Mouse (Mus musculus) layer of hippocampus, postnatal 14 days (tissue): ENCODE data around the gene Ptprd. TPM values are rescaled to one million over a fixed set of nuclear protein-coding genes. Genes with fewer than 3 reads are reported as not detected.

Experiments
- DNase-seq, 2 experiments: peaks; one replicate each; pipeline ENCODE4 v3.0.0; 2021 to 2022; ENCODE audit warnings: low spot score in 2 of 2, mixed read lengths in 1 of 2
- total RNA-seq, 2 experiments: library from RNA; stranded (reverse); gene quantifications; 2 replicates each; pipeline ENCODE4 v1.2.3; 2021

The Ptprd gene
- total RNA-seq, 2 experiments from 2014 or later, result 163 to 206 TPM

GRCm38 (mm10) chr4:76672653-76673052, 1539.1 kb downstream of the Ptprd start:
- no peak for DNase-seq

DNA sequence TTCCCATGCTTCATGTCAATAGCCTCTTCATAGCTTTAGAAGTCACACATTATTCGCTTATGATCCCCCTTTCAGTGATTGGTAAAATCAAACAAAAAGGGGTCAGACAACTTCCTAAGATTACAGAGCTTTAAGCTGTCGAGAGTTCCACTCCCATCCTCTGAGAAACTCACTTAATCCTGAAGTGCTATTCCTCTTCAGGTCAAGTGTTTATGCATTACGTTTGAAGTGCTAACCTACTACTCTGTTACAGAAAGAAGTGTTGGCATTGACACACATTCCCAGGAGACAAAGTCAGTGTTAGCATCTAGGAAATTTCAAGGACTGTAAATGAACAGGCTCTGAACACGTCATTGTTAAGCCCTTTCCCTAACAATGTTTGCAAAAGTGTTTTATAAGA, 1550.0 kb downstream of the Ptprd start:
- DNase-seq, result no peak

DNA sequence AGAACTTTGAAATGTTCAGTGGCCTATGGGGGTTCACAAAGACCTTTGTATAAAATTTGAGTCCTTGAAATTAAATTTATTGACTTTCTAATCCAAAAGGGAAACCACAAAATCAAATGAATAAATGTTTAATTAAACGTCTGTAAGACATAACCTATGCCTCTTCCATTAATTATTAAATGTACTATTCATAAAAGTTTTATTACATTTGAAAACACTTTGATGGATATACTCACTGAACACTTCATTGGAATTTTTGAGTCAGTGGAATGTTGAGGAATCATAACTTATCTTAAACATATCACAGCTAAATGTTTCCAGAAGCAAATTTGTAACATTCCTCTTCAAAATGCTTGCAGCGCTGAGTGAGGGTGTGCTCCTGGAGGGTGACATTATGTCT, 1551.6 kb downstream of the Ptprd start:
- no peak for DNase-seq

DNA sequence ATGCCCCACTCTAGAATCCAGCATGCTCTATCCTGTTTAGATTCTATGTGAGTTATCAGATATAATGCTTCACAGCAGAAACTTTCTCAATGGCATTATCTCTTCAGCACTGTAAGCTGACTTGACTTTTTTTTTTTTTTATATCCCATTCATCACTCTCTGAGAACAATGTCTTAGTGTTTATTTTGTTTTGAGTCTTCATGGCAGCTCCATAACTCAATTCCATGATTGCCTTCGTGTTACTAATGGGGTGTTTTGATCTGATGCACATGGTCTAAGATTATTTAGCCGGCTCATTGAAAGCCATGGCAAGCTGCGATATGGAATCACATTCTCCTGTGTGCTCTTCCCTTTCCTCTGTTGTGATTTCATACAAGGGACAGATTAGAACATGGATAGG, 1555.0 kb downstream of the Ptprd start:
- DNase-seq, result no peak

DNA sequence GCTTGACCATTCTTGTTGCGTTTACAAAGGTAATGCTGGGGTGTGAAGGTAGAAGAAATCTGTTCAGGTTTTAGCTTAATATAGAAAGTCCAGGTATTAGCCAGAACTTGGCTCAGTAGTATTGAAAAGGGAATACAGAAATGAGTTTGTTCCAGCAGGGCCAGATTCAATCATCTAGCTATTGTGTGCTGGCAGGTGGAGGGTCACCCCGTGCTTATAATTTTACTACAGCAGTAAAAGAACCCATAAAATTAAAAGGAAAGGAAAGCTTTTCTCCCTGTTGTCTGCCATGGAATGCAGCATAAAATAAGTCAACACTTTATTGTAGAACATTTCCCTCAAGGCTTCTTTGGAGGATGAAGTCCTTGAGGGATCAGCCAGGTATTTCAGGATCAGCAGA, 1558.8 kb downstream of the Ptprd start:
- no peak for DNase-seq

DNA sequence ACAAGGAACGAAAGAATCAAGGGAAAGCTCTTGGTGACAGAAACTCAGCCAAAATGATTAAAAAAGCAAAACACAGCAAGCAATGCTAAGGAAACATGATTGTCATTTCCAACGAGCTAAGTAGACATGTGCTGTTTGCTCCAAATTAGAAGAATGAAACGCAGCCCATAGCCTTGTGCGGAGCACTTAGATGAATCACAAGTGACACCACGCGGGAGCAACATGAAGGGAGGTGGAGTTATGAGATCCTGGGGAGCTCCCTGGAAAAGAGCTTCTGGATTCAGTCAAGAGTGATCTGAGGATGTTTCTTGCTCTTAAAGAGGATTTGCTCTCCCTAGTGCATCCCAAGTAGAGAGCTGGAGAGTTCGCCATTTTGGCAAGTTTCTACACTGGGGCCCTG, 1590.0 kb downstream of the Ptprd start:
- peak; percentile 3 to 15 for DNase-seq

GRCm38 (mm10) chr4:76616614-76617013, 1595.1 kb downstream of the Ptprd start:
- no peak for DNase-seq

DNA sequence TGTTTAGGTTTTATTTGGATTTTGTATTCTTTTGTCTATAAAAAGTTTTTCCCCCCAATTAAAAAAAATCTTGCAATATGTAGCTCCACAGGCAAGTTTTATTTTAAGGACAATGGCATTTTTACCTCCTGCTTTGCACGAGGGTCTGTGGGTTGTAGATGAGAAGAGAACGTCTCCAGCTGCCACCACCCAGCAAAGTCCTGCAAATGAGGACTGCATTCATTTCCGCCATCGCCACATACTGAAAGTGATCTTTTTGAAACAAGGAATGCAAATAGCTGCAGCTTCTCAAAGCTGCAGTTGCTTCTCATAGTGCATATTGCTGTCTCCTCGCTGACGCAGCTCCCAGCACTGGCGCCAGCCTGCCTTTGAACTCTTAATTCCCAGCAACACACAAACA, 1603.5 kb downstream of the Ptprd start:
- DNase-seq, result no peak

GRCm38 (mm10) chr4:76606808-76607207, 1605.0 kb downstream of the Ptprd start:
- no peak for DNase-seq

GRCm38 (mm10) chr4:76590722-76591121, 1621.0 kb downstream of the Ptprd start:
- no peak for DNase-seq

GRCm38 (mm10) chr4:76583025-76583424, 1628.7 kb downstream of the Ptprd start:
- no peak for DNase-seq

GRCm38 (mm10) chr4:76566006-76566405, 1645.8 kb downstream of the Ptprd start:
- DNase-seq, result no peak

- no peak for DNase-seq
Measured at GRCm38 (mm10) chr4:76541769-76542168, 1670.0 kb downstream of the Ptprd start.

GRCm38 (mm10) chr4:76532926-76533325, 1678.8 kb downstream of the Ptprd start:
- no peak for DNase-seq

DNA sequence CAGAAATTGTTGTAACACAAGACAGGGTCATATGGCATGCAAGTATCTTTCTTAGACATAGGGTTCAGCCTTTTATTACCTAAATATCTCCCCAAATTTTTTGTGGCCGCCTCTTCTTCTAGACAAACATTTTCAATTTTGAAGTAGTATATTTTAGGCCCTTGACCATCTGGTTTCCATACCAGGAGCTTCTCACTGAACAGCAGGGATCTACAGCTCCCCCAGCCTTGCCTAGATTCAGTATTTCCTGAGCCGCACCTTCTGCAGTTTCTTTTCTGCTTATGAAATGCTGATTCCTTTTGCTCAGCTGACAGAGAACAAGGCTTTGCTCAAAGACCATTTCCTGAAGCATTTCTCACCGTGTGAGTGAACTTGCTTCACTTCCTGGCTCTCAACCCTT, 1686.5 kb downstream of the Ptprd start:
- no peak for DNase-seq

DNA sequence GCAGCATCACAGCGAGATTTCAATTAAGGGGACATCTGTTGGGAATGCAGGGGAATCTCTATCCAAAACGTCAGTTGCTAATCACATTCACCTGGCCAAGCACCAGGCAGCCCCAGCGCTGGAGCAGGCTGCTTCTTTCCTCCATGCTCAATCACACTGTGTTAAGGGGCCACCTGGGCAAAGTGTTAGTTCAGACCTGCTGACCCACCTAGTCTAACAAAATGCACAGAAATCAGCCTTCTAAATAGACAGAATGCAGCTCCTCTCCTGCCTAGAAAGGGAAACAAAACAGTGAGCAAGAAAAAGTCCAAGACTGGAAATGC, 1708.5 kb downstream of the Ptprd start:
- peak in 1 of 2 experiments; percentile 14 for DNase-seq

GRCm38 (mm10) chr4:76502575-76503278, 1709.0 kb downstream of the Ptprd start:
- DNase-seq, result no peak

DNA sequence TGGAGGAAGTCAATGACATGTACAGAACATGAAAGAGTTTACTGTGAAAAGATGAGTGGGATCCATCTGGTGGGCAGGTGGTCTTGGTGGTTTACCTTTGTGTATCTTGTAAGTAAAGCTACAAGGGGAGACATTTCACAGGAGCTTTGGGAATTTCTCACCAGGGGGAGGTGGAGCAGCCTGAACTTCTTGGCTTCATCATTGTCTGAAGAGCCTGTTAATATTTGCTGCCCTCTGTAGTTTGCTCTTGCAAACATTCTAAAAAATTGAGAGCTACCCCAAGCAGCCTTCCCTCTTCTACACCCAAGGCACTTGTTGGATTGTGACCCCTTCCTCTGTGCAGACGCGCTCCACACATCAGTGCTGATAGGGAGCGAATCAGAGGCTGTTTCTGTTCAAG, 1725.9 kb downstream of the Ptprd start:
- no peak for DNase-seq

- no peak for DNase-seq
Measured at GRCm38 (mm10) chr4:76468366-76469100, 1743.2 kb downstream of the Ptprd start.

DNA sequence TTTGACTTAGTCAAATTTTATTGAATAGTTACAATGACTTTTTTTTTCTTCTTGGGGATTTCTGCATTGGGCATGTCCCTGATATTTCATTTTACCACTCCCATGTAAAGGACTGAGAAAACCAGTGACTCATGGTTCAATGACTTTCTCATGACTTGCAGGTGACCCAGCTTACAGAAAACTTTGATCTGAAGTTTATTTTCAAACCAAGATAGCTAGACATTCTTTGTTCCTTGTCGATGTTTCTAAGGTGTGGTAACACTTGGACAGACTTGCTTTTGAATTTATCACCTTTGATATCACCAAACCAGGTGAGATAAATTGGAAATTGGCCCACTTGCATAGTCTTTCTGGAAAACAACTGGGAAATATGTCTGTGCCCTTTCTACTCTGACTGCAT, 1747.1 kb downstream of the Ptprd start:
- no peak for DNase-seq

- no peak for DNase-seq
Measured at GRCm38 (mm10) chr4:76461336-76461735, 1750.4 kb downstream of the Ptprd start.

DNA sequence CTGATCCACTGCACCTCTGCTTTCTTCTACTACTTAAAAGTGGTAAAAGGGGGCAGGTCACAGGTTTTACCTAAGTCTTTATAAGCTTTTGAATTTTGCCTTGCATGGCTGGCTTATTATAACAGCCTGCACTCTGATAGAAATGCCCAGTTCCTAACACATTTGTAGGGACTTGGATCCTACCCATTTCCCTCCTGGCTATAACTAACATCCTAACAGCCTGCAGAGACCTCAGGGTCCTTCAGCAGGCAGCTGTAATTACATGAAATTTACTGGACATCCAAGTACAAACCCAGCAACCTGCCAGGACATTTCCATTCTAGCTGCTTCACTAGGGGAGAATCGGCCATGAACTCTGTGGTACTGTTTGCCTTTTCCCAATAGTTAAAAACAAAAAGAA, 1751.2 kb downstream of the Ptprd start:
- DNase-seq, result no peak

DNA sequence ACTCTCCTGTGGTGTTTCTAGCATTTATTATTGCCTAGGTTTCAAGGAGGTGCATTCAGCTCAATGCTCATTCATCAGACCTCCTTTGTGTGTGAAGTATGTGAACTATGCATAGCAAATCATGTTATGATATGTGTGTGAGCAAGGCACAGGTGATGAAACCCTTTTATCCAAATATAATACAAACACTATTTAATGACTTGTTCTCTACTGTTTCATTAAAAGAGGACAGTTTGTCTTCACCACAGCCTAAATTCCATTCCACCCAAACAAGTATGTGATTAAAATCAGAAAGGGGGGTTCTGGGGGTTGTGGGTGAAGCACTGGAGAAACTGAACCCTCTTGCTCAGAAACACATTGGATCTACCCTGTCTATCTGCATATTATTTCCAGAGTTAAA, 1752.1 kb downstream of the Ptprd start:
- DNase-seq, result no peak
